Mouse (Mus musculus) hindbrain, embryonic 13.5 days (tissue): Measurements from ENCODE around the gene Sf3b6. TPM values are rescaled to one million over a fixed set of nuclear protein-coding genes. Genes with fewer than 3 reads are reported as not detected.
"Not testable (repeated sequence)": the region's sequence is repeated elsewhere in the genome, so short reads cannot be mapped to it uniquely, and the experiment has no call there.

Experiments used
- ATAC-seq: fragments of 200-750 bp; cut with Nextera tagmentation; 2 replicates; pipeline ENCODE4 v1.8.0; 2017; ENCODE audit warnings: moderate TSS enrichment; ENCODE audit not compliant: low FRiP score
- H3K27ac ChIP-seq: fragments of 300-500 bp; sonication (generic); 2 replicates; pipeline ENCODE4 v1.5.1; 2015; ENCODE audit warnings: inconsistent platforms, mild to moderate bottlenecking, moderate library complexity
- H3K27me3 ChIP-seq: fragments of 300-500 bp; sonication (generic); 2 replicates; pipeline ENCODE4 v1.6.1; 2015; ENCODE audit warnings: mild to moderate bottlenecking, inconsistent platforms
- H3K36me3 ChIP-seq: fragments of 300-500 bp; sonication (generic); 2 replicates; pipeline ENCODE4 v1.6.1; 2015; ENCODE audit warnings: mild to moderate bottlenecking, inconsistent platforms
- H3K4me1 ChIP-seq: fragments of 300-500 bp; sonication (generic); replicated peaks from 2 replicates; pipeline ENCODE4 v1.6.1; 2015; ENCODE audit warnings: inconsistent platforms
- H3K4me2 ChIP-seq: fragments of 300-500 bp; sonication (generic); 2 replicates; pipeline ENCODE4 v1.6.1; 2015; ENCODE audit warnings: inconsistent platforms, mild to moderate bottlenecking, moderate library complexity
- H3K4me3 ChIP-seq: fragments of 300-500 bp; sonication (generic); 2 replicates; pipeline ENCODE4 v1.5.1; 2015; ENCODE audit warnings: mild to moderate bottlenecking, inconsistent platforms
- H3K9ac ChIP-seq: fragments of 300-500 bp; sonication (generic); 2 replicates; pipeline ENCODE4 v1.6.1; 2015; ENCODE audit warnings: mild to moderate bottlenecking, inconsistent platforms
- H3K9me3 ChIP-seq: fragments of 300-500 bp; sonication (generic); 2 replicates; pipeline ENCODE4 v1.6.1; 2016; ENCODE audit warnings: inconsistent platforms
- WGBS: fragments of 180-500 bp; shearing (Covaris S2); methylation state at CpG from one replicate; pipeline ENCODE4 v1.1.7; 2015; 5-methylcytosine and 5-hydroxymethylcytosine counted together
- polyA plus RNA-seq: library from polyadenylated mRNA; unstranded; fragments of >200 nt; fragmentation: Nextera tagmentation; extraction: Ambion mirVana; gene quantifications from 2 replicates; pipeline ENCODE4 v1.2.1, GENCODE M21; 2015

Sf3b6 gene
- polyA plus RNA-seq, 1 experiment from 2014 or later, result 274 TPM

GRCm38 (mm10) chr12:4793718-4794117, 23.6 kb upstream of the Sf3b6 start:
- H3K9ac ChIP-seq, result no peak overlapping the region
- no peak overlapping the region for H3K27ac ChIP-seq
- 73% methylated on average over 1 of the region's 1 CpGs for WGBS

GRCm38 (mm10) chr12:4797471-4797870, 19.9 kb upstream of the Sf3b6 start:
- H3K27ac ChIP-seq, H3K9ac ChIP-seq, H3K36me3 ChIP-seq, H3K27me3 ChIP-seq, H3K4me3 ChIP-seq, ATAC-seq, H3K9me3 ChIP-seq, H3K4me1 ChIP-seq, H3K4me2 ChIP-seq: not testable (repeated sequence)
- 84% methylated on average over 6 of the region's 6 CpGs for WGBS

More at GRCm38 (mm10) chr12:4793718-4794117, 23.6 kb upstream of the Sf3b6 start:
- no peaks in the 10 kb centered on the region for H3K27me3 ChIP-seq
- no peak overlapping the region for H3K4me3 ChIP-seq
- ATAC-seq, result no peak
- no peak overlapping the region for H3K4me2 ChIP-seq
- no peaks in the 10 kb centered on the region for H3K36me3 ChIP-seq
- H3K4me1 ChIP-seq, result no peaks in the 10 kb centered on the region
- H3K9me3 ChIP-seq, result no peaks in the 10 kb centered on the region

- Histone ChIP-seq H3K4me3 (no peak overlapping the region), H3K9ac (no peak overlapping the region), H3K9me3 (no peaks in the 10 kb centered on the region), H3K27ac (no peak overlapping the region), H3K27me3 (peaks cover 5% of the 10 kb centered on the region; the same call in 1 of the 2 replicates), H3K4me1 (no peaks in the 10 kb centered on the region), H3K36me3 (no peaks in the 10 kb centered on the region), H3K4me2 (no peak overlapping the region)
- WGBS, result 84% methylated on average over 4 of the region's 4 CpGs
- ATAC-seq, result no peak
These were observed 6.3 kb upstream of the Sf3b6 start for GRCm38 (mm10) chr12:4811036-4811435.

- no peaks in the 10 kb centered on the region for H3K9me3 ChIP-seq
- no peak overlapping the region for H3K4me2 ChIP-seq
- no peak overlapping the region for H3K4me3 ChIP-seq
- 76% methylated on average over 3 of the region's 3 CpGs for WGBS
- H3K9ac ChIP-seq, result no peak overlapping the region
- peaks cover 5% of the 10 kb centered on the region; the same call in 1 of the 2 replicates for H3K27me3 ChIP-seq
- no peak for ATAC-seq
- H3K27ac ChIP-seq, result no peak overlapping the region
- H3K36me3 ChIP-seq, result no peaks in the 10 kb centered on the region
- peaks cover 6% of the 10 kb centered on the region for H3K4me1 ChIP-seq
These were observed 5.6 kb upstream of the Sf3b6 start for GRCm38 (mm10) chr12:4811705-4812104.

GRCm38 (mm10) chr12:4813636-4814035, 3.7 kb upstream of the Sf3b6 start:
- H3K4me3 ChIP-seq, result no peak overlapping the region
- H3K27ac ChIP-seq, result no peak overlapping the region
- 85% methylated on average over 4 of the region's 4 CpGs for WGBS
- H3K4me1 ChIP-seq, result peaks cover 12% of the 10 kb centered on the region
- H3K9ac ChIP-seq, result no peak overlapping the region
- no peak for ATAC-seq
- no peaks in the 10 kb centered on the region for H3K9me3 ChIP-seq
- H3K4me2 ChIP-seq, result no peak overlapping the region
- H3K27me3 ChIP-seq, result peaks cover 5% of the 10 kb centered on the region; the same call in 1 of the 2 replicates
- H3K36me3 ChIP-seq, result no peaks in the 10 kb centered on the region

GRCm38 (mm10) chr12:4816680-4817360, 524 bp upstream of the Sf3b6 start:
- WGBS, result 11% methylated on average over 24 of the region's 24 CpGs
- peaks cover 5% of the 10 kb centered on the region; the same call in 1 of the 2 replicates for H3K27me3 ChIP-seq
- peak overlapping the region; percentile 86 for H3K27ac ChIP-seq
- no peaks in the 10 kb centered on the region for H3K9me3 ChIP-seq
- H3K4me2 ChIP-seq, result peak overlapping the region; percentile 66
- peak; percentile 86 for ATAC-seq
- H3K4me3 ChIP-seq, result peak overlapping the region; percentile 72
- peak overlapping the region; percentile 83 for H3K9ac ChIP-seq
- H3K4me1 ChIP-seq, result peaks cover 26% of the 10 kb centered on the region
- H3K36me3 ChIP-seq, result peaks cover 15% of the 10 kb centered on the region

GRCm38 (mm10) chr12:4827256-4827655, 9.9 kb downstream of the Sf3b6 start:
- Histone ChIP-seq H3K9ac (no peak overlapping the region), H3K4me1 (no peaks in the 10 kb centered on the region), H3K4me2 (no peak overlapping the region), H3K27ac (no peak overlapping the region), H3K4me3 (no peak overlapping the region), H3K9me3 (no peaks in the 10 kb centered on the region), H3K27me3 (no peaks in the 10 kb centered on the region), H3K36me3 (peaks cover 73% of the 10 kb centered on the region)
- WGBS, result 76% methylated on average over 3 of the region's 3 CpGs
- no peak for ATAC-seq

GRCm38 (mm10) chr12:4836959-4837358, 19.6 kb downstream of the Sf3b6 start:
- no peak overlapping the region for H3K4me2 ChIP-seq
- no peaks in the 10 kb centered on the region for H3K9me3 ChIP-seq
- peaks cover 13% of the 10 kb centered on the region for H3K36me3 ChIP-seq
- ATAC-seq, result no peak
- no peak overlapping the region for H3K9ac ChIP-seq
- WGBS, result 60% methylated on average over 4 of the region's 4 CpGs
- no peak overlapping the region for H3K27ac ChIP-seq
- H3K4me1 ChIP-seq, result peaks cover 13% of the 10 kb centered on the region
- H3K4me3 ChIP-seq, result no peak overlapping the region
- peaks cover 15% of the 10 kb centered on the region for H3K27me3 ChIP-seq

- Histone ChIP-seq H3K4me1 (peaks cover 24% of the 10 kb centered on the region), H3K9ac (no peak overlapping the region), H3K4me3 (peak overlapping the region; percentile 78), H3K9me3 (no peaks in the 10 kb centered on the region), H3K4me2 (peak overlapping the region; percentile 86; the same call in 1 of the 2 replicates), H3K27me3 (peaks cover 18% of the 10 kb centered on the region), H3K36me3 (no peaks in the 10 kb centered on the region), H3K27ac (no peak overlapping the region)
- no peak for ATAC-seq
- WGBS, result 66% methylated on average over 6 of the region's 6 CpGs
These were observed 22.7 kb downstream of the Sf3b6 start for GRCm38 (mm10) chr12:4840010-4840409.

GRCm38 (mm10) chr12:4840741-4841140, 23.4 kb downstream of the Sf3b6 start:
- 3% methylated on average over 11 of the region's 11 CpGs for WGBS
- Histone ChIP-seq H3K27me3 (peaks cover 18% of the 10 kb centered on the region), H3K9ac (peak overlapping the region; percentile 81), H3K4me2 (peak overlapping the region; percentile 86), H3K36me3 (no peaks in the 10 kb centered on the region), H3K27ac (no peak overlapping the region), H3K9me3 (no peaks in the 10 kb centered on the region), H3K4me3 (peak overlapping the region; percentile 78), H3K4me1 (peaks cover 24% of the 10 kb centered on the region)
- no peak for ATAC-seq

- peak within 1 kb of the TSS; percentile 86 for H3K4me2 ChIP-seq
- no peaks in the 10 kb centered on the region for H3K9me3 ChIP-seq
- peaks cover 18% of the 10 kb centered on the region for H3K27me3 ChIP-seq
- H3K4me1 ChIP-seq, result peaks cover 24% of the 10 kb centered on the region
- ATAC-seq, result peak; percentile 65
- H3K4me3 ChIP-seq, result peak within 1 kb of the TSS; percentile 78
- peak within 1 kb of the TSS; percentile 81 for H3K9ac ChIP-seq
- WGBS, result 1% methylated on average over 32 of the region's 37 CpGs
- no peaks in the 10 kb centered on the region for H3K36me3 ChIP-seq
- H3K27ac ChIP-seq, result 0 out of 2 replicates have a peak within 1 kb of the TSS, but pooled peaks have one; percentile 12
These were observed 24.1 kb downstream of the Sf3b6 start, which contains the start of gene Fkbp1b for GRCm38 (mm10) chr12:4841392-4841887. Fkbp1b (minus strand) TSS chr12:4841591.

- ATAC-seq, result 0 out of 2 replicates have a peak, but pooled peaks have one; percentile 30
These were observed 25.1 kb downstream of the Sf3b6 start for GRCm38 (mm10) chr12:4842456-4842855.

More at GRCm38 (mm10) chr12:4842456-4842855, 25.1 kb downstream of the Sf3b6 start:
- WGBS, result 87% methylated on average over 8 of the region's 8 CpGs
- Histone ChIP-seq H3K4me2 (no peak overlapping the region), H3K9me3 (no peaks in the 10 kb centered on the region), H3K4me1 (peaks cover 24% of the 10 kb centered on the region), H3K9ac (no peak overlapping the region), H3K36me3 (no peaks in the 10 kb centered on the region), H3K27ac (no peak overlapping the region), H3K4me3 (no peak overlapping the region), H3K27me3 (peaks cover 18% of the 10 kb centered on the region)
